Mouse (Mus musculus) midbrain, postnatal 0 days (tissue): ENCODE data around the gene Filip1l. TPM values are rescaled to one million over a fixed set of nuclear protein-coding genes. Genes with fewer than 3 reads are reported as not detected.

Experiments
- ATAC-seq: fragments of 200-750 bp; cut with Nextera tagmentation; 2 replicates; pipeline ENCODE4 v1.8.0; 2017; ENCODE audit warnings: moderate number of reproducible peaks, mild to moderate bottlenecking, moderate TSS enrichment, moderate library complexity; ENCODE audit not compliant: low FRiP score
- DNase-seq: peaks from one replicate; pipeline ENCODE4 v3.0.0-alpha.2; 2015; ENCODE audit warnings: low spot score
- H3K27ac ChIP-seq: fragments of 300-500 bp; sonication (generic); 2 replicates; pipeline ENCODE4 v1.5.1; 2014; ENCODE audit warnings: low read depth, mild to moderate bottlenecking, low read length, mixed read lengths
- H3K27me3 ChIP-seq: fragments of 300-500 bp; sonication (generic); 2 replicates; pipeline ENCODE4 v1.6.1; 2014; ENCODE audit warnings: low read length, control low read depth, mixed read lengths; ENCODE audit not compliant: insufficient read depth
- H3K36me3 ChIP-seq: fragments of 300-500 bp; sonication (generic); 2 replicates; pipeline ENCODE4 v1.6.1; 2014; ENCODE audit warnings: low read length, control low read depth, mixed read lengths; ENCODE audit not compliant: insufficient read depth
- H3K4me1 ChIP-seq: fragments of 300-500 bp; sonication (generic); 2 replicates; pipeline ENCODE4 v1.6.1; 2014; ENCODE audit warnings: mild to moderate bottlenecking, control low read depth, antibody characterized with exemption, low read length, mixed read lengths; ENCODE audit not compliant: insufficient read depth
- H3K4me2 ChIP-seq: fragments of 300-500 bp; sonication (generic); 2 replicates; pipeline ENCODE4 v1.6.1; 2014; ENCODE audit warnings: low read depth, mild to moderate bottlenecking, low read length, mixed read lengths; ENCODE audit not compliant: poor library complexity, severe bottlenecking
- H3K4me3 ChIP-seq: fragments of 300-500 bp; sonication (generic); 2 replicates; pipeline ENCODE4 v1.5.1; 2014; ENCODE audit warnings: low read depth, mild to moderate bottlenecking, low read length, moderate library complexity
- H3K9ac ChIP-seq: fragments of 300-500 bp; sonication (generic); replicated peaks from 2 replicates; pipeline ENCODE4 v1.6.1; 2014; ENCODE audit warnings: mild to moderate bottlenecking, low read length, moderate library complexity, mixed read lengths; ENCODE audit not compliant: poor library complexity, severe bottlenecking
- H3K9me3 ChIP-seq: fragments of 300-500 bp; sonication (generic); 2 replicates; pipeline ENCODE4 v1.6.1; 2016; ENCODE audit warnings: low read length, control low read depth
- CTCF ChIP-seq: IDR thresholded peaks from 2 replicates; pipeline ENCODE4 v1.5.1; 2016; ENCODE audit warnings: antibody characterized with exemption, mild to moderate bottlenecking
- WGBS: fragments of 180-500 bp; shearing (Covaris S2); extraction: QIAGEN DNeasy Blood & Tissue Kit; methylation state at CpG from one replicate; pipeline ENCODE4 v1.1.7; 2014; 5-methylcytosine and 5-hydroxymethylcytosine counted together
- polyA plus RNA-seq: library from polyadenylated mRNA; unstranded; fragments of >200 nt; fragmentation: Nextera tagmentation; extraction: Ambion mirVana; gene quantifications from 2 replicates; pipeline ENCODE4 v1.2.1, GENCODE M21; 2015
- total RNA-seq: library from RNA; depleted of rRNA; stranded (reverse); fragments of >200 nt; gene quantifications from 2 replicates; pipeline ENCODE4 v1.2.3, GENCODE M21; 2014

Filip1l gene
- total and polyA plus RNA-seq, 2 experiments from 2014 or later, result 1.9 to 2.2 TPM

DNA sequence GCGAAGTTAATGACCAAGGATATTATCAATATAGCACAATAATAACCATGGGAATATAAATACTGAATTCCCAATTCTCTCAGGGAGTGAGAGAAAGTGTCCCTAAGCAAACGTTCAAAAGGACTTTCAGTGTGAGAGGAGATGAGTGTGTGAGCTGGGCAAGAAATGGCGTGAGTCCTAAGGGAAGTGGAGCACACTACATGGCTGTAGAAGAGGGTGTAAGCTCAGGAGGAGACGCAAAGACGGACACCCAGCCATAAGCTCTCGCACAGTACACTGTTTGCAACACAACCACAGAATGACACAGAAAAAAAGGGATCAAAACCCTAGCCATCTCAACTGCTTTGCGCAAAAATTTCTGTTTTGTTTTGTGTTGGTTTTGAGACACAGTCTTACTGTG lies 160.7 kb downstream of the Filip1l start:
- H3K27ac ChIP-seq, result no peak overlapping the region
- ATAC-seq, result no peak
- no peaks in the 10 kb centered on the region for H3K4me1 ChIP-seq
- DNase-seq, result no peak
- TF ChIP-seq CTCF, result no peak
- no peaks in the 10 kb centered on the region for H3K36me3 ChIP-seq
- H3K9me3 ChIP-seq, result no peaks in the 10 kb centered on the region
- H3K4me2 ChIP-seq, result no peak overlapping the region
- H3K4me3 ChIP-seq, result no peak overlapping the region
- no peak overlapping the region for H3K9ac ChIP-seq
- no peaks in the 10 kb centered on the region for H3K27me3 ChIP-seq
- WGBS, result 92% methylated on average over 7 of the region's 7 CpGs

DNA sequence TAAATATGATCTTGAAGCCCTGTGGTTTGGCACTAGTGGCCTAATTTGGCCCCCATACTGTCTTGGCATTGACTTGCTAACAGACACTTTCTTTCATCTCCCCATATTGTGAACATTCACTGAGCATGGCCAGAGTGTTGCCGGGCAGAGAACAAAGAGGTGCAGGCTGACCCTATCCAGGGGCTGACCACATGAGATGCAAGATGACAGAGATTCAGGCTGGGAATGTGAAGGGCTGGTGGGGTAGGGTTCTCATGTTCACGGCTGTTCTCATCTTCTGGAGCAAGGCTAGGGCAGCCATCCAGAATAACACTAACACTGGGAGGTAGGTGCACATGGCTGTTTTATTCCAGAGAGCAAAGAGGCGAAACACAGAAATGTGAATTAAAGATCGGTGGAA lies 161.5 kb downstream of the Filip1l start:
- no peak overlapping the region for H3K4me2 ChIP-seq
- no peaks in the 10 kb centered on the region for H3K9me3 ChIP-seq
- H3K36me3 ChIP-seq, result no peaks in the 10 kb centered on the region
- no peak overlapping the region for H3K27ac ChIP-seq
- 66% methylated on average over 4 of the region's 4 CpGs for WGBS
- H3K4me3 ChIP-seq, result no peak overlapping the region
- no peak for ATAC-seq
- H3K9ac ChIP-seq, result no peak overlapping the region
- no peaks in the 10 kb centered on the region for H3K4me1 ChIP-seq
- TF ChIP-seq CTCF, result no peak
- no peak for DNase-seq
- H3K27me3 ChIP-seq, result no peaks in the 10 kb centered on the region

DNA sequence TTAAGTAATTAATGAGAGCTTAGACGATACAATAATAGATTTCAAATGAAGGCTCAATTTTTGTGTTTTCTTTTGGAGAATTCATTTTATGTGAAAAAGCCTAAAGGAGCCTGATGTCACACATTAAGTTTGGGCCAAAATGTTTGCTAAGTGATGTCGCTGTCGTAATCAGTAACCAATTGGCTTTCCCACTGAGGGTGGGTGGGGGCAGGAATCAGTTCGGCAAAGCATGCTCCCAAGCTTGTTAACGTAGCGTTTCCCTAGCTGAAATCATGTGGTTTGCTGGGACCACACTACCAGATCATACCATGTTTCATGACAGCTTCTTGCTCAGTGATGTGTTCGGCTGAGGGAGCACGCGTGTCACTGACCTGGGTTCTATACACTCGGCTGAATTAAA lies 162.7 kb downstream of the Filip1l start:
- H3K27me3 ChIP-seq, result no peaks in the 10 kb centered on the region
- H3K4me1 ChIP-seq, result no peaks in the 10 kb centered on the region
- H3K4me2 ChIP-seq, result no peak overlapping the region
- no peak overlapping the region for H3K4me3 ChIP-seq
- no peak for TF ChIP-seq CTCF
- DNase-seq (no peak), ATAC-seq (no peak)
- 88% methylated on average over 10 of the region's 10 CpGs for WGBS
- H3K9ac ChIP-seq, result no peak overlapping the region
- H3K36me3 ChIP-seq, result no peaks in the 10 kb centered on the region
- no peaks in the 10 kb centered on the region for H3K9me3 ChIP-seq
- no peak overlapping the region for H3K27ac ChIP-seq

DNA sequence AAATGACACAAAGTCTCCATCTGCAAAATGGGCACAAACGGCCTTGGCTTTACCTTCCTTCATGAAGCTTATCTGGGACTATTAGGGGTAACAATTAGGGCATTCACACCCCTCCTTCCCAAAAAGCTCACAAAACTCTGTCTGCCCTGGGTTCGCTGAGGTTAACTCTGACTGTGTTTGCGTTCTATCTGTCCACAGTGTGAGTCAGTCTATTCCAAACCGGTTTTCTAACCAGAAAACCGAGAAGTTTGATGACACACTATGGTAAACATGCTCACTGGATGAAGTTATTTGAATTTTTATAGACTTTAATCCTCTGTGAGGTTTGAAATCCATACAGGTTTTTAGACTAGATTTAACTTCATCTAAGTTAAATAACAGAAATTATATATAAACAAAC lies 172.2 kb downstream of the Filip1l start:
- Histone ChIP-seq H3K4me3 (no peak overlapping the region), H3K4me2 (no peak overlapping the region), H3K9me3 (no peaks in the 10 kb centered on the region), H3K27me3 (no peaks in the 10 kb centered on the region), H3K27ac (no peak overlapping the region), H3K4me1 (no peaks in the 10 kb centered on the region), H3K9ac (no peak overlapping the region), H3K36me3 (no peaks in the 10 kb centered on the region)
- DNase-seq, result no peak
- WGBS, result 89% methylated on average over 5 of the region's 5 CpGs
- no peak for TF ChIP-seq CTCF
- ATAC-seq, result no peak

DNA sequence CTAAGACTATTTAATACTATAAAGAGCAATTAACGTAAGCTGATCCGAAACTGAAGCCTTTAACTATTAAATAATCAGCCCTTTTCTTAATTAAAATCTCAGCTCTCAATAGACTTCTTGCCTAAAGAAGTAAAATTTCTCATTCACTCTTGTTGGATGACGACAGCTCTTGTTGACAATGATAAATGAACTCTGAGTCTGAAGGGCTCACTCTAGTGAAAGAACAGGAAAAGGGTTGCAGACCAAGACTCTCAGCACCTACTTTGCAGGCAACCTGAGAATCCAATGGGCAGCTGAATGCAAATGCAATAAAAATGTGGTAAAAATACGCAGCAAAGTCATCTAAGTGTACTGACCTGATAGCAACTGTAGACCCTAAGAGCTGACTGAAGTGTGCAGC lies 172.6 kb downstream of the Filip1l start:
- H3K36me3 ChIP-seq, result no peaks in the 10 kb centered on the region
- 86% methylated on average over 4 of the region's 4 CpGs for WGBS

DNA sequence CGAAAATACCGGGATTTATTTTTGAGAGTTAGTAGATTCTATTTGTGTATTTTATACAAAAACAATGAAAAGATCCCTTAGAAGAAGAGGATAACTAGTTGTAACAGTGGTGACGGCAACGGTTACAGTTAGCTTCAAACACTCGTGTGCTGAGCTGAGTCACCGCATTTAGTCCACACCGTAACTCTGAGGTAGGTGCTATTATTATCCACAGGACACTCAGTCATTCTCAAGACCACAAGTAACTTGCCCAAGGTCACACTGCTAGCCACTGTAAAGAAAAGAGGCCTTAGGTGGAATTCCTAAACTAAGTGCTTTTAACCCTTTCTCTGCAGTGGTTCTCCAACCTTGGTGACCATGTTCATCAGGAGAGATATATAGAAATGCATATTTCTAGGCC lies 174.0 kb downstream of the Filip1l start:
- DNase-seq (no peak), ATAC-seq (no peak)
- no peak overlapping the region for H3K4me2 ChIP-seq
- no peaks in the 10 kb centered on the region for H3K9me3 ChIP-seq
- H3K27me3 ChIP-seq, result no peaks in the 10 kb centered on the region
- H3K4me1 ChIP-seq, result no peaks in the 10 kb centered on the region
- H3K9ac ChIP-seq, result no peak overlapping the region
- H3K4me3 ChIP-seq, result no peak overlapping the region
- H3K36me3 ChIP-seq, result no peaks in the 10 kb centered on the region
- no peak overlapping the region for H3K27ac ChIP-seq
- WGBS, result 94% methylated on average over 7 of the region's 7 CpGs
- TF ChIP-seq CTCF, result no peak

More for the DNA sequence above, 172.6 kb downstream of the Filip1l start:
- Histone ChIP-seq H3K4me3 (no peak overlapping the region), H3K4me2 (no peak overlapping the region), H3K27me3 (no peaks in the 10 kb centered on the region), H3K27ac (no peak overlapping the region), H3K9me3 (no peaks in the 10 kb centered on the region), H3K9ac (no peak overlapping the region), H3K4me1 (no peaks in the 10 kb centered on the region)
- ATAC-seq, result no peak
- TF ChIP-seq CTCF, result no peak
- no peak for DNase-seq
